Mouse (Mus musculus): ENCODE results near the gene Gm4565. TPM values are rescaled to one million over a fixed set of nuclear protein-coding genes. Genes with fewer than 3 reads are reported as not detected.

Gene Gm4565
- polyA plus RNA-seq (2014; fragmentation: Illumina TruSeq; extraction: RNeasy Lipid Tissue Mini Kit (QIAGEN cat#74804); ENCODE audit: low read depth, low replicate concordance) = not detected

GRCm38 (mm10) chr7:22588027-22588426, at the start of gene Gm4565:
TSS of gene Gm4565 (minus strand) at chr7:22588127.

GRCm38 (mm10) chr7:22565243-22565642, 22.7 kb downstream of the Gm4565 start, which contains the start of gene Gm4201:
TSS of gene Gm4201 (minus strand) at chr7:22565343.

DNA sequence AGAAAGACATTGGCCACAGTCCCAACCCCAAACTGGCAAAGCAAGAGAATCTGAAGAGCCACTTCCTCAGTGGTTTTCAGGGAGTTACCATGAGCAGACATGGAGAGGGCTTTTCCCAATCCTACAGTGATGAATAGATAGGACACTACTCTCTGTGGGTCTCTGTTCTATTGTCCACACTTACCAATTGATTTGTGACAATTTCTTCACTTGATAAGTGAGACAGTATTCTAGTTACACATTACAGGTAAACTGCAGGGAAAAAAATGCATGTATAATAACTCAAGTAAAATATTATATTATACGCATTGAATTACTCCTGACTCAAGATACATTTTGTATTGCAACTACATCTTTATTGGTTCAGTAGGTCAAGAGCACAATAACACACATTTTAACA, 53.1 kb downstream of the Gm4565 start, which contains the start of gene Gm8677:
TSS of gene Gm8677 (minus strand) at position 101 of the 400 bp plus-strand sequence.

Other genes starting within 250 kb of the Gm4565 start
- gene Gm8660, start 217.1 kb downstream of the Gm4565 start, polyA plus RNA-seq (2014; fragmentation: Illumina TruSeq; extraction: RNeasy Lipid Tissue Mini Kit (QIAGEN cat#74804); ENCODE audit: low read depth, low replicate concordance) = not detected
- gene Vmn1r148, start 174.5 kb downstream of the Gm4565 start, polyA plus RNA-seq (2014; fragmentation: Illumina TruSeq; extraction: RNeasy Lipid Tissue Mini Kit (QIAGEN cat#74804); ENCODE audit: low read depth, low replicate concordance) = not detected
- not detected for gene Vmn1r149, start 149.9 kb downstream of the Gm4565 start, polyA plus RNA-seq (2014; fragmentation: Illumina TruSeq; extraction: RNeasy Lipid Tissue Mini Kit (QIAGEN cat#74804); ENCODE audit: low read depth, low replicate concordance)
- not detected for gene Gm10665, start 124.1 kb downstream of the Gm4565 start, polyA plus RNA-seq (2014; fragmentation: Illumina TruSeq; extraction: RNeasy Lipid Tissue Mini Kit (QIAGEN cat#74804); ENCODE audit: low read depth, low replicate concordance)
- gene Vmn1r151, start 88.4 kb downstream of the Gm4565 start, polyA plus RNA-seq (2014; fragmentation: Illumina TruSeq; extraction: RNeasy Lipid Tissue Mini Kit (QIAGEN cat#74804); ENCODE audit: low read depth, low replicate concordance) = not detected
- not detected for gene Vmn1r152, start 65.2 kb downstream of the Gm4565 start, polyA plus RNA-seq (2014; fragmentation: Illumina TruSeq; extraction: RNeasy Lipid Tissue Mini Kit (QIAGEN cat#74804); ENCODE audit: low read depth, low replicate concordance)
- not detected for gene Gm8677, start 53.2 kb downstream of the Gm4565 start, polyA plus RNA-seq (2014; fragmentation: Illumina TruSeq; extraction: RNeasy Lipid Tissue Mini Kit (QIAGEN cat#74804); ENCODE audit: low read depth, low replicate concordance)
- gene Gm4201, start 22.8 kb downstream of the Gm4565 start, polyA plus RNA-seq (2014; fragmentation: Illumina TruSeq; extraction: RNeasy Lipid Tissue Mini Kit (QIAGEN cat#74804); ENCODE audit: low read depth, low replicate concordance) = not detected
- not detected for gene Vmn1r155, start 69.9 kb upstream of the Gm4565 start, polyA plus RNA-seq (2014; fragmentation: Illumina TruSeq; extraction: RNeasy Lipid Tissue Mini Kit (QIAGEN cat#74804); ENCODE audit: low read depth, low replicate concordance)
- gene Gm8693, start 104.2 kb upstream of the Gm4565 start, polyA plus RNA-seq (2014; fragmentation: Illumina TruSeq; extraction: RNeasy Lipid Tissue Mini Kit (QIAGEN cat#74804); ENCODE audit: low read depth, low replicate concordance) = not detected
- gene Gm4567, start 131.6 kb upstream of the Gm4565 start, polyA plus RNA-seq (2014; fragmentation: Illumina TruSeq; extraction: RNeasy Lipid Tissue Mini Kit (QIAGEN cat#74804); ENCODE audit: low read depth, low replicate concordance) = not detected
- not detected for gene Vmn1r157, start 173.6 kb upstream of the Gm4565 start, polyA plus RNA-seq (2014; fragmentation: Illumina TruSeq; extraction: RNeasy Lipid Tissue Mini Kit (QIAGEN cat#74804); ENCODE audit: low read depth, low replicate concordance)
- gene Vmn1r158, start 202.7 kb upstream of the Gm4565 start, polyA plus RNA-seq (2014; fragmentation: Illumina TruSeq; extraction: RNeasy Lipid Tissue Mini Kit (QIAGEN cat#74804); ENCODE audit: low read depth, low replicate concordance) = not detected